Mouse (Mus musculus): ENCODE results near the gene Gm43518. TPM values are rescaled to one million over a fixed set of nuclear protein-coding genes. Genes with fewer than 3 reads are reported as not detected.

Gene Gm43518
- polyA plus RNA-seq, 1 experiment from 2014 or later, result 1.6 TPM

DNA sequence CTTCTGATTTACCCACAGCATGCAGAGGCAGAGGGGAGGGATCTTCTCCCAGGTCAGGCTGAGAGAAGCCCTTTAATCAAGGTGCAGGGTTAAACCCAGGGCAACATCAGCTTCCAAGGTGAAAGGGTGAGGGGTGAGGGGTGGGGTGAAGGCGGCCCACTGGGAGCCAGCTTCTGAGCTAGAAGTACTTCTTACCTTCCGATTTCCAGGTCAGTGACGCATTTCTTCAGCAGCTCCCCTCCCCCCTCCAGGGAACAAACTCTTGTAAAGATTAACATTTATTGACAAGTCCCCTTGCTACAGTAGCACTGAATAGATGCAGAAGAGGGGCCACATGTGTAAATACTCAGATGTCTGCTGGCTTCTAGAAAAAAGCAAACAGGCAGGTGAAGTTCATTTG lies 50.0 kb downstream of the Gm43518 start:
- no peaks in the 10 kb centered on the region for H3K36me3 ChIP-seq (ENCODE audit: control insufficient read depth, insufficient read depth, low read length)
- H3K4me3 ChIP-seq (ENCODE audit: low read depth, low read length), result no peak overlapping the region
- WGBS, result 42% methylated on average over 3 of the region's 3 CpGs
- H3K9me3 ChIP-seq (ENCODE audit: control insufficient read depth, low read length), result no peaks in the 10 kb centered on the region
- H3K27ac ChIP-seq (ENCODE audit: low read depth, low read length), result no peak overlapping the region
- H3K4me1 ChIP-seq (replicated peaks; ENCODE audit: control insufficient read depth, insufficient read depth, low read length), result peaks cover 6% of the 10 kb centered on the region; the same call in 1 of the 2 replicates
- H3K9ac ChIP-seq (ENCODE audit: low read length), result no peak overlapping the region
- DNase-seq (ENCODE audit: low spot score), result no peak
- no peak for ATAC-seq (replicated peaks; ENCODE audit: low FRiP score)
- H3K4me2 ChIP-seq (ENCODE audit: low read depth, low read length, severe bottlenecking), result no peak overlapping the region
- peaks cover 2% of the 10 kb centered on the region; the same call in 1 of the 2 replicates for H3K27me3 ChIP-seq (ENCODE audit: control insufficient read depth, insufficient read depth, low read length)

DNA sequence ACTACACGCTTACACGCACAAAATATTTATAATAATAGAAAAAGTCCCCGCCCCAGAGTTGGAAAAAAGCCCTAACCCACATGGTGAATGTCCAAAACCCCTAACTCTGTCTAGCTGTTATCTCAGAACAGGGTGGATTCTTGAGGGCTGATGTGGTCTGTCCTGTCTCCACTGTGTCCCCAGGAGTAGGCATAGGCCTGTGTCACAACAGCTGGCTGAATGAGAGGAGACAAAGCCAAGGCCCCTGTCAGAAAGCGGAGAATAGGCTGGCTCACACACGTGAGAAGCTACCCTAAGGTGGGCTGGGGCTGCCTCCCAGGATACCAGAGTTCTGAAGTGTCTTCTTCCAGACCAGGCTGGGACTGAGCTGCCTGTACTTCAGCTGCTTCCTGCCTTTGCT lies 50.9 kb downstream of the Gm43518 start:
- Histone ChIP-seq H3K36me3 (ENCODE audit: control insufficient read depth, insufficient read depth, low read length) (no peaks in the 10 kb centered on the region), H3K4me2 (ENCODE audit: low read depth, low read length, severe bottlenecking) (no peak overlapping the region), H3K9me3 (ENCODE audit: control insufficient read depth, low read length) (no peaks in the 10 kb centered on the region), H3K27ac (ENCODE audit: low read depth, low read length) (no peak overlapping the region), H3K4me1 (replicated peaks; ENCODE audit: control insufficient read depth, insufficient read depth, low read length) (peaks cover 6% of the 10 kb centered on the region; the same call in 1 of the 2 replicates), H3K27me3 (ENCODE audit: control insufficient read depth, insufficient read depth, low read length) (peaks cover 1% of the 10 kb centered on the region; the same call in 1 of the 2 replicates), H3K4me3 (ENCODE audit: low read depth, low read length) (no peak overlapping the region), H3K9ac (ENCODE audit: low read length) (no peak overlapping the region)
- WGBS, result 80% methylated on average over 5 of the region's 5 CpGs
- ATAC-seq (replicated peaks; ENCODE audit: low FRiP score), result no peak
- no peak for DNase-seq (ENCODE audit: low spot score)

DNA sequence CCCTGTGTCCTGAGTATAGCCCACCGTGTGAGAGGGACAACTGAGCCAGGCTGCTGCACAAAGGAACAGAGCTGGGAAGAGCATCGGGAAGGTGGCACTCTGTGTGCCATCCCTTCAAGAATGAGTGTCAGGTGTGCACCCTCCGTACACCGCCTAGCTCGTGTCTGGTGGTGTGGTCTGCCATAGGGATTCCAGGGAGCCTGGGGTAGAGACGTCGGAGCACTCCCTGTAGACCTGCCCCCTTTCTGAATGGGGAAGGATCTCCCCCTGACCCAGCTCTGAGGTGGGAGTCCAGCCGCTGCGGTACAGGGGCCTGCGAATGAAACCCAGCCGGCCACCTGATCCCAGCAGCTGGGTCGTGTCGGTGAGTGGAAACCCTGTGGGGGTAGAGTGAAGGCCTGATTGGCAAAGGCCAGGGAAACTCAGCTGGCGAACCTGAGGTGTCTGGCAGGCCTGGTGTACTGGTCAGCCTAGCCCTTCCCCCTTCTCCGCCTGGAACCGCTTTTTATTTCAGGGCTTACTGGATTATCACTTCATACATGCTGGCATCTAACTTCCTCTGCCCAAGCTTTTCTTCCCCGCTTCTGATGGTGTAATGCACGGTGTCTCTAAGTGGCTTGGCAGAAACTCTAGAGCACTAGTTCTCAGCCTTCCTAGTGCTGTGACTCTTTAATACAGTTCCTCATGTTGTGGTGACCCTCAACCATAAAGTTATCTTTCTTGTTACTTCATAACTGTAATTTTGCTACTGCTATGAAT lies 52.2 kb downstream of the Gm43518 start:
- DNase-seq (ENCODE audit: low spot score) (no peak), ATAC-seq (replicated peaks; ENCODE audit: low FRiP score) (no peak)
- 81% methylated on average over 18 of the region's 18 CpGs for WGBS
- peaks cover 4% of the 10 kb centered on the region; the same call in 1 of the 2 replicates for H3K4me1 ChIP-seq (replicated peaks; ENCODE audit: control insufficient read depth, insufficient read depth, low read length)
- H3K9me3 ChIP-seq (ENCODE audit: control insufficient read depth, low read length), result no peaks in the 10 kb centered on the region
- H3K27ac ChIP-seq (ENCODE audit: low read depth, low read length), result no peak overlapping the region
- H3K4me2 ChIP-seq (ENCODE audit: low read depth, low read length, severe bottlenecking), result no peak overlapping the region
- no peaks in the 10 kb centered on the region; the same call in 1 of the 2 replicates for H3K27me3 ChIP-seq (ENCODE audit: control insufficient read depth, insufficient read depth, low read length)
- no peak overlapping the region for H3K4me3 ChIP-seq (ENCODE audit: low read depth, low read length)
- H3K9ac ChIP-seq (ENCODE audit: low read length), result no peak overlapping the region
- no peaks in the 10 kb centered on the region for H3K36me3 ChIP-seq (ENCODE audit: control insufficient read depth, insufficient read depth, low read length)

DNA sequence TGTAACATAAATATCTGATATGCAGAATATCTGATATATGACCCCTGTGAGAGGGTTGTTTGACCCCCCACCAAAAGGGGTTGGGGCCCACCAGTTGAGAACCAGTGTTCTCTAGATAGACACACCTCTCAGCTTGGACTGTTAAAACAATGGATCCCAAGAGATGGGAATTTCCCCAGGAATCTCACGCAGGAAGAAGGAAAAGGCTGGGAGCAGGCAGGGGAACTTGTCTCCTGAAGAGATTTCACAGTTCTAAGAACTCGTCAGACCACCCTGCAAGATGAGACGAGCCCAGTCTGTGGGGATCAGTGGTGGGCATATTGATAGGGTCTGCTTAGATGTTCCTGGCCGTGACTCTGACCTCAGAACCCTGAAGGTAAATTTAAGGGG lies 52.8 kb downstream of the Gm43518 start:
- ATAC-seq (replicated peaks; ENCODE audit: low FRiP score) (no peak), DNase-seq (ENCODE audit: low spot score) (no peak)
- Histone ChIP-seq H3K36me3 (ENCODE audit: control insufficient read depth, insufficient read depth, low read length) (no peaks in the 10 kb centered on the region), H3K9ac (ENCODE audit: low read length) (no peak overlapping the region), H3K4me1 (replicated peaks; ENCODE audit: control insufficient read depth, insufficient read depth, low read length) (0 out of 2 replicates have a peak, but pooled peaks cover 4% of the 10 kb centered on the region), H3K4me2 (ENCODE audit: low read depth, low read length, severe bottlenecking) (no peak overlapping the region), H3K9me3 (ENCODE audit: control insufficient read depth, low read length) (no peaks in the 10 kb centered on the region), H3K27me3 (ENCODE audit: control insufficient read depth, insufficient read depth, low read length) (no peaks in the 10 kb centered on the region), H3K27ac (ENCODE audit: low read depth, low read length) (no peak overlapping the region), H3K4me3 (ENCODE audit: low read depth, low read length) (no peak overlapping the region)
- WGBS, result 64% methylated on average over 4 of the region's 4 CpGs

DNA sequence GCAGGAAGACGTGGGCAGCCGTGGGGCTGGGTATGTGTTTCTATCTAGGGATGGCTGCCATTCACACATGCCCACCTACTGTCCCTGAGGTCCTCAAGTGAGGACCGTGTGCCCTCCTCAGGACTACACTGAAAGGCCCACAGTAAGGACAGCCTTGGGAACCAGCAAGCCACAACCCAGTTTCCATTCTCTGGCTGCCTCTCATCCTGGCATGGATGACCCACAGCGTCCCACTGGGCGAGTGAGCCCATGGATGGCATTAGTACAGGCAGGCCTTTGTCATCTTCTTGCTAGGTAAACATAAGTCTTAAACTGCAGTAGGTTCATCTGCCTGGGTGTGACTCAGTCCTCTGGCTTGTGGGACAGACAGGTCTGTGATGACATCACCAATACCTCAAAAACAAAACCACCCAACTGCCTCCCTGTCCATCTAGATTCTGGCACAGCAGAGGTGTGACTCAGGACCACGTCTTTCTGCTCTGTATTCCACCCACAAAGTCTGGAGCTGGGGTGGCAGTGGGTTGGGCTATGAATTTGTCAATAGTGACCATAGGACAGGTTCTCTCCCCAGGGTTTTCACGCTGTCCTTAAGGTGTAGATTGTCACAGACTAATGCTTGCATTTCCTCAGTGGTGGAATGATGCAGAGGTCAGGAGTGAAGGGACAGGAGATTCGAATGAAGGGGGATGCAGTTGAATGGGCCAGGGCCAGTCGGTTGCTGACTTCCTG lies 53.5 kb downstream of the Gm43518 start:
- Histone ChIP-seq H3K27ac (ENCODE audit: low read depth, low read length) (no peak overlapping the region), H3K4me3 (ENCODE audit: low read depth, low read length) (no peak overlapping the region), H3K4me1 (replicated peaks; ENCODE audit: control insufficient read depth, insufficient read depth, low read length) (0 out of 2 replicates have a peak, but pooled peaks cover 4% of the 10 kb centered on the region), H3K27me3 (ENCODE audit: control insufficient read depth, insufficient read depth, low read length) (no peaks in the 10 kb centered on the region), H3K9ac (ENCODE audit: low read length) (no peak overlapping the region), H3K36me3 (ENCODE audit: control insufficient read depth, insufficient read depth, low read length) (no peaks in the 10 kb centered on the region), H3K4me2 (ENCODE audit: low read depth, low read length, severe bottlenecking) (no peak overlapping the region), H3K9me3 (ENCODE audit: control insufficient read depth, low read length) (no peaks in the 10 kb centered on the region)
- WGBS, result 85% methylated on average over 9 of the region's 9 CpGs
- DNase-seq (ENCODE audit: low spot score) (no peak), ATAC-seq (replicated peaks; ENCODE audit: low FRiP score) (no peak)

DNA sequence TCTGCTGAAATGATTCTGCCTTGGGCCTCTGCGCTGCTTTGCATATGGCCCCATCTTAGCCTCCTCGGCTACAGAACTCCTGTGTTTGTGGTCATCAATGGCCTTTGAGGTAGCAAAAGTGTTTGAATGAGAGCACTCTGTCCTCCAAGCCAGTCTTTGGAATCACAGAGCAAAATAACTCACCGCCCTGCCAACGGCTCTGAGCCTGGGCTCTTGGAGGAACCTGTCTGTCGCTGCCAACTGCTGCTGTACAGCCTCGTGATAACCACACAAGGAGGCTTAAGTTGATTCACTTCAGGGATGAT lies 54.0 kb downstream of the Gm43518 start:
- Histone ChIP-seq H3K9ac (ENCODE audit: low read length) (no peak overlapping the region), H3K27ac (ENCODE audit: low read depth, low read length) (no peak overlapping the region), H3K4me1 (replicated peaks; ENCODE audit: control insufficient read depth, insufficient read depth, low read length) (0 out of 2 replicates have a peak, but pooled peaks cover 4% of the 10 kb centered on the region), H3K9me3 (ENCODE audit: control insufficient read depth, low read length) (no peaks in the 10 kb centered on the region), H3K27me3 (ENCODE audit: control insufficient read depth, insufficient read depth, low read length) (no peaks in the 10 kb centered on the region), H3K4me2 (ENCODE audit: low read depth, low read length, severe bottlenecking) (no peak overlapping the region), H3K36me3 (ENCODE audit: control insufficient read depth, insufficient read depth, low read length) (no peaks in the 10 kb centered on the region), H3K4me3 (ENCODE audit: low read depth, low read length) (no peak overlapping the region)
- DNase-seq (ENCODE audit: low spot score) (no peak), ATAC-seq (replicated peaks; ENCODE audit: low FRiP score) (no peak)
- WGBS, result 90% methylated on average over 6 of the region's 6 CpGs

DNA sequence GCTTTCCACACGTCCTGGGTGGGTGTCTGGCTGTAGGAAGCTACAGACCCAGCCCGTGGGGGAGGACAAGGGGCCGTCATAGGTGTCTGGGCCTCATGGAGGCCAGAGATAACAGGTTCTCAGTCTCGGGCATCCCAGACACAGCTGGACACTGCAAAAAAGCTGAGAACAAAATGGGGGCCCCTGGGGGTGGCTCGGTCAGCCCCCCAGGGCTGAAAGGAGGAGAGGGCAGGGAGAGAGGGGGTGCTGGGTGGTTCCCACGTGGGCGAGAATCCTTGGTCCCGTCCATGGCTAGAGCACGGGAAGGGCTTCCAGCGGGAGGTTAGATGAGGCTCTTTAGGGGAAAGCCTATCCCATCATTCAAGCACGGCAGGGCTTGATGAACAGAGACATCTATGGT lies 55.6 kb downstream of the Gm43518 start:
- no peak overlapping the region for H3K4me3 ChIP-seq (ENCODE audit: low read depth, low read length)
- 86% methylated on average over 11 of the region's 11 CpGs for WGBS
- no peak for ATAC-seq (replicated peaks; ENCODE audit: low FRiP score)

DNA sequence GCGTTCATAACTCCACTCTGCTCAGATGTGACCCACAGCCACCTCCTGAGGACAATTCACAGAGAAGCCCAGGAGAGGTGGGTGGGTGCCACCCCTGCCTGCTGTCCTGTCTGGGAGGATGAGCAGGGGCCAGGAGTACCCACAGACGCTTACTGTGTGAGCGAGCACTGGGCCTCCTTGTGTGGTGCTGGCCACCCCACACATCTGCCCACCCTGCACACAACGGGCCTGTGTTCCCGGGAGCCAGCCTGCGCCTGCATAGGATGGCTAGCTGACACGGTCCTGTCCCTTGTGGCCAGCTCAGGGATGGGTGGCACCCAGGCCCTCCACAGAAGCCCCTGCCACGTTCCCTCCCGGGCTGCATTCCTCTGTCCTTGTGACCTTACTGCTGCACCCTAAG lies 58.2 kb downstream of the Gm43518 start:
- no peaks in the 10 kb centered on the region for H3K27me3 ChIP-seq (ENCODE audit: control insufficient read depth, insufficient read depth, low read length)
- no peaks in the 10 kb centered on the region for H3K4me1 ChIP-seq (replicated peaks; ENCODE audit: control insufficient read depth, insufficient read depth, low read length)
- WGBS, result 74% methylated on average over 9 of the region's 9 CpGs
- no peaks in the 10 kb centered on the region for H3K9me3 ChIP-seq (ENCODE audit: control insufficient read depth, low read length)
- H3K36me3 ChIP-seq (ENCODE audit: control insufficient read depth, insufficient read depth, low read length), result no peaks in the 10 kb centered on the region
- ATAC-seq (replicated peaks; ENCODE audit: low FRiP score) (no peak), DNase-seq (ENCODE audit: low spot score) (no peak)
- no peak overlapping the region for H3K4me3 ChIP-seq (ENCODE audit: low read depth, low read length)
- no peak overlapping the region for H3K9ac ChIP-seq (ENCODE audit: low read length)
- H3K4me2 ChIP-seq (ENCODE audit: low read depth, low read length, severe bottlenecking), result no peak overlapping the region
- no peak overlapping the region for H3K27ac ChIP-seq (ENCODE audit: low read depth, low read length)

More for the DNA sequence above, 55.6 kb downstream of the Gm43518 start:
- H3K27ac ChIP-seq (ENCODE audit: low read depth, low read length), result no peak overlapping the region
- H3K4me1 ChIP-seq (replicated peaks; ENCODE audit: control insufficient read depth, insufficient read depth, low read length), result no peaks in the 10 kb centered on the region
- no peak overlapping the region for H3K4me2 ChIP-seq (ENCODE audit: low read depth, low read length, severe bottlenecking)
- no peaks in the 10 kb centered on the region for H3K27me3 ChIP-seq (ENCODE audit: control insufficient read depth, insufficient read depth, low read length)
- no peak overlapping the region for H3K9ac ChIP-seq (ENCODE audit: low read length)
- H3K9me3 ChIP-seq (ENCODE audit: control insufficient read depth, low read length), result no peaks in the 10 kb centered on the region
- no peaks in the 10 kb centered on the region for H3K36me3 ChIP-seq (ENCODE audit: control insufficient read depth, insufficient read depth, low read length)
- no peak for DNase-seq (ENCODE audit: low spot score)
